Mouse (Mus musculus) kidney, postnatal 0 days (tissue): ENCODE measurements around the gene Rorb. TPM values are rescaled to one million over a fixed set of nuclear protein-coding genes. Genes with fewer than 3 reads are reported as not detected.

Source experiments
- ATAC-seq: fragments of 200-750 bp; cut with Nextera tagmentation; replicated peaks from 2 replicates; pipeline ENCODE4 v1.8.0; 2017; ENCODE audit warnings: low read depth, moderate number of reproducible peaks, moderate TSS enrichment, moderate library complexity; ENCODE audit not compliant: low FRiP score
- DNase-seq: peaks from one replicate; pipeline ENCODE4 v3.0.0-alpha.2; 2016; ENCODE audit warnings: low spot score
- H3K27ac ChIP-seq: fragments of 300-500 bp; sonication (generic); 2 replicates; pipeline ENCODE4 v1.5.1; 2014; ENCODE audit warnings: mild to moderate bottlenecking
- H3K27me3 ChIP-seq: fragments of 300-500 bp; sonication (generic); 2 replicates; pipeline ENCODE4 v1.6.1; 2014; ENCODE audit warnings: low read length, mixed read lengths; ENCODE audit not compliant: insufficient read depth
- H3K36me3 ChIP-seq: fragments of 300-500 bp; sonication (generic); 2 replicates; pipeline ENCODE4 v1.6.1; 2014; ENCODE audit warnings: low read length, mixed read lengths; ENCODE audit not compliant: insufficient read depth
- H3K4me1 ChIP-seq: fragments of 300-500 bp; sonication (generic); replicated peaks from 2 replicates; pipeline ENCODE4 v1.6.1; 2014; ENCODE audit warnings: antibody characterized with exemption, low read length, mixed read lengths; ENCODE audit not compliant: insufficient read depth
- H3K4me2 ChIP-seq: fragments of 300-500 bp; sonication (generic); 2 replicates; pipeline ENCODE4 v1.6.1; 2014; ENCODE audit warnings: mild to moderate bottlenecking, low read length, moderate library complexity, mixed read lengths
- H3K4me3 ChIP-seq: fragments of 300-500 bp; sonication (generic); replicated peaks from 2 replicates; pipeline ENCODE4 v1.5.1; 2014; ENCODE audit warnings: low read depth, low read length
- H3K9ac ChIP-seq: fragments of 300-500 bp; sonication (generic); 2 replicates; pipeline ENCODE4 v1.6.1; 2014; ENCODE audit warnings: low read depth, low read length
- H3K9me3 ChIP-seq: fragments of 300-500 bp; sonication (generic); replicated peaks from 2 replicates; pipeline ENCODE4 v1.6.1; 2016; ENCODE audit warnings: low read length, inconsistent platforms, mixed read lengths
- CTCF ChIP-seq: IDR thresholded peaks from 2 replicates; pipeline ENCODE4 v1.5.1; 2016; ENCODE audit warnings: antibody characterized with exemption, low read depth, mild to moderate bottlenecking, moderate library complexity
- WGBS: fragments of 180-500 bp; shearing (Covaris S2); extraction: QIAGEN DNeasy Blood & Tissue Kit; methylation state at CpG from one replicate; pipeline ENCODE4 v1.1.7; 2014; 5-methylcytosine and 5-hydroxymethylcytosine counted together
- polyA plus RNA-seq: library from polyadenylated mRNA; unstranded; fragments of >200 nt; fragmentation: Nextera tagmentation; extraction: Ambion mirVana; gene quantifications from 2 replicates; pipeline ENCODE4 v1.2.1, GENCODE M21; 2015

Gene Rorb
- polyA plus RNA-seq, 1 experiment from 2014 or later: 0.18 TPM

- DNase-seq (peak; percentile 89), ATAC-seq (peak; percentile 73)
- H3K4me3 ChIP-seq: no peak overlapping the region; the same call in 1 of the 2 replicates
- H3K27me3 ChIP-seq: no peaks in the 10 kb centered on the region
- H3K4me1 ChIP-seq: peaks cover 3% of the 10 kb centered on the region; the same call in 1 of the 2 replicates
- peak overlapping the region; percentile 50 for H3K4me2 ChIP-seq
- WGBS: 12% methylated on average over 15 of the region's 15 CpGs
- no peak for TF ChIP-seq CTCF
- no peaks in the 10 kb centered on the region for H3K36me3 ChIP-seq
- no peak overlapping the region for H3K27ac ChIP-seq
- no peak overlapping the region for H3K9ac ChIP-seq
- H3K9me3 ChIP-seq: no peaks in the 10 kb centered on the region
Measured at GRCm38 (mm10) chr19:18902041-18902693, 208.8 kb downstream of the Rorb start.

- Histone ChIP-seq H3K4me1 (peaks cover 3% of the 10 kb centered on the region; the same call in 1 of the 2 replicates), H3K9me3 (no peaks in the 10 kb centered on the region), H3K9ac (no peak overlapping the region), H3K27me3 (no peaks in the 10 kb centered on the region), H3K36me3 (no peaks in the 10 kb centered on the region), H3K27ac (no peak overlapping the region), H3K4me3 (no peak overlapping the region), H3K4me2 (no peak overlapping the region)
- TF ChIP-seq CTCF: no peak
- ATAC-seq (no peak), DNase-seq (no peak)
Measured at GRCm38 (mm10) chr19:18898238-18898637, 212.8 kb downstream of the Rorb start.

- no peak overlapping the region for H3K9ac ChIP-seq
- H3K4me3 ChIP-seq: no peak overlapping the region
- ATAC-seq: peak; percentile 88
- no peaks in the 10 kb centered on the region for H3K36me3 ChIP-seq
- peak; percentile 4 for DNase-seq
- no peak for TF ChIP-seq CTCF
- 72% methylated on average over 4 of the region's 4 CpGs for WGBS
- no peaks in the 10 kb centered on the region for H3K4me1 ChIP-seq
- no peak overlapping the region for H3K4me2 ChIP-seq
- no peaks in the 10 kb centered on the region for H3K9me3 ChIP-seq
- no peaks in the 10 kb centered on the region for H3K27me3 ChIP-seq
- H3K27ac ChIP-seq: no peak overlapping the region
Measured at GRCm38 (mm10) chr19:18890216-18890615, 220.8 kb downstream of the Rorb start.

GRCm38 (mm10) chr19:18889632-18890031, 221.4 kb downstream of the Rorb start:
- no peak for TF ChIP-seq CTCF
- no peak overlapping the region for H3K27ac ChIP-seq
- no peaks in the 10 kb centered on the region for H3K27me3 ChIP-seq
- H3K4me1 ChIP-seq: no peaks in the 10 kb centered on the region
- DNase-seq: no peak
- no peak for ATAC-seq
- H3K9me3 ChIP-seq: no peaks in the 10 kb centered on the region
- H3K4me3 ChIP-seq: no peak overlapping the region
- no peaks in the 10 kb centered on the region for H3K36me3 ChIP-seq
- peak overlapping the region; percentile 34 for H3K4me2 ChIP-seq
- 89% methylated on average over 1 of the region's 1 CpGs for WGBS
- no peak overlapping the region for H3K9ac ChIP-seq

- Histone ChIP-seq H3K9me3 (no peaks in the 10 kb centered on the region), H3K27ac (no peak overlapping the region), H3K4me3 (peak overlapping the region; percentile 6; the same call in 1 of the 2 replicates), H3K27me3 (no peaks in the 10 kb centered on the region), H3K36me3 (no peaks in the 10 kb centered on the region), H3K9ac (no peak overlapping the region), H3K4me1 (no peaks in the 10 kb centered on the region), H3K4me2 (peak overlapping the region; percentile 34)
- no peak for ATAC-seq
- no peak for TF ChIP-seq CTCF
- peak; percentile 15 for DNase-seq
- 13% methylated on average over 11 of the region's 11 CpGs for WGBS
Measured at GRCm38 (mm10) chr19:18889117-18889627, 221.8 kb downstream of the Rorb start.

GRCm38 (mm10) chr19:18888491-18889116, 222.4 kb downstream of the Rorb start:
- Histone ChIP-seq H3K4me2 (peak overlapping the region; percentile 34), H3K27ac (no peak overlapping the region), H3K4me1 (no peaks in the 10 kb centered on the region), H3K36me3 (no peaks in the 10 kb centered on the region), H3K27me3 (no peaks in the 10 kb centered on the region), H3K9me3 (no peaks in the 10 kb centered on the region), H3K4me3 (peak overlapping the region; percentile 6; the same call in 1 of the 2 replicates), H3K9ac (no peak overlapping the region)
- ATAC-seq: no peak
- DNase-seq: no peak
- 33% methylated on average over 13 of the region's 13 CpGs for WGBS
- no peak for TF ChIP-seq CTCF
